Mouse (Mus musculus) midbrain, embryonic 14.5 days (tissue): ENCODE measurements around the gene Gm21885. TPM values are rescaled to one million over a fixed set of nuclear protein-coding genes. Genes with fewer than 3 reads are reported as not detected.

ENCODE experiments used
- ATAC-seq: fragments of 200-750 bp; cut with Nextera tagmentation; 2 replicates; pipeline ENCODE4 v1.8.0; 2017; ENCODE audit warnings: moderate number of reproducible peaks, moderate library complexity; ENCODE audit not compliant: low FRiP score, low TSS enrichment
- DNase-seq: peaks from one replicate; pipeline ENCODE4 v3.0.0-alpha.2; 2015
- H3K27ac ChIP-seq: fragments of 300-500 bp; sonication (generic); replicated peaks from 2 replicates; pipeline ENCODE4 v1.5.1; 2014; ENCODE audit warnings: mild to moderate bottlenecking, low read depth, low read length, moderate library complexity
- H3K27me3 ChIP-seq: fragments of 300-500 bp; sonication (generic); 2 replicates; pipeline ENCODE4 v1.6.1; 2014; ENCODE audit warnings: low read length, control low read depth, mixed read lengths; ENCODE audit not compliant: control insufficient read depth, insufficient read depth
- H3K36me3 ChIP-seq: fragments of 300-500 bp; sonication (generic); 2 replicates; pipeline ENCODE4 v1.6.1; 2014; ENCODE audit warnings: low read length, control low read depth; ENCODE audit not compliant: control insufficient read depth, insufficient read depth
- H3K4me1 ChIP-seq: fragments of 300-500 bp; sonication (generic); 2 replicates; pipeline ENCODE4 v1.6.1; 2014; ENCODE audit warnings: mild to moderate bottlenecking, antibody characterized with exemption, low read length, control low read depth; ENCODE audit not compliant: control insufficient read depth, insufficient read depth
- H3K4me2 ChIP-seq: fragments of 300-500 bp; sonication (generic); 2 replicates; pipeline ENCODE4 v1.6.1; 2014; ENCODE audit warnings: mild to moderate bottlenecking, low read length, moderate library complexity
- H3K4me3 ChIP-seq: fragments of 300-500 bp; sonication (generic); replicated peaks from 2 replicates; pipeline ENCODE4 v1.5.1; 2014; ENCODE audit warnings: low read depth, low read length
- H3K9ac ChIP-seq: fragments of 300-500 bp; sonication (generic); replicated peaks from 2 replicates; pipeline ENCODE4 v1.6.1; 2014; ENCODE audit warnings: mild to moderate bottlenecking, low read length, moderate library complexity
- H3K9me3 ChIP-seq: fragments of 300-500 bp; sonication (generic); 2 replicates; pipeline ENCODE4 v1.6.1; 2016; ENCODE audit warnings: low read length, control low read depth, mixed read lengths; ENCODE audit not compliant: control insufficient read depth
- WGBS: fragments of 180-500 bp; shearing (Covaris S2); extraction: QIAGEN DNeasy Blood & Tissue Kit; methylation state at CpG from one replicate; pipeline ENCODE4 v1.1.7; 2014; 5-methylcytosine and 5-hydroxymethylcytosine counted together
- polyA plus RNA-seq: library from polyadenylated mRNA; unstranded; fragments of >200 nt; fragmentation: Nextera tagmentation; extraction: Ambion mirVana; gene quantifications from 2 replicates; pipeline ENCODE4 v1.2.1, GENCODE M21; 2014

Gene Gm21885
- polyA plus RNA-seq, 1 experiment from 2014 or later = 0.57 TPM

- WGBS = 33% methylated on average over 15 of the region's 15 CpGs
- Histone ChIP-seq H3K27ac (no peak overlapping the region), H3K36me3 (no peaks in the 10 kb centered on the region), H3K27me3 (no peaks in the 10 kb centered on the region), H3K4me2 (peak overlapping the region; percentile 49), H3K9ac (no peak overlapping the region), H3K9me3 (no peaks in the 10 kb centered on the region), H3K4me1 (peaks cover 26% of the 10 kb centered on the region), H3K4me3 (no peak overlapping the region)
- peak; percentile 29 for DNase-seq
- ATAC-seq = no peak
Measured at GRCm38 (mm10) chr11:94243422-94244180, 38.1 kb upstream of the Gm21885 start.

- H3K27ac ChIP-seq = no peak overlapping the region
- WGBS = 40% methylated on average over 9 of the region's 9 CpGs
- DNase-seq = peak; percentile 53
Measured at GRCm38 (mm10) chr11:94244385-94244784, 37.3 kb upstream of the Gm21885 start.

GRCm38 (mm10) chr11:94245955-94246788 is 35.5 kb upstream of the Gm21885 start, which contains the start of gene Wfikkn2:
Gene Wfikkn2 (minus strand): TSS chr11:94246005.
- H3K4me2 ChIP-seq = no peak within 1 kb of the TSS
- no peaks in the 10 kb centered on the region for H3K36me3 ChIP-seq
- ATAC-seq = peak; percentile 86
- H3K9ac ChIP-seq = no peak within 1 kb of the TSS; the same call in 1 of the 2 replicates
- DNase-seq = peak; percentile 73
- H3K27me3 ChIP-seq = no peaks in the 10 kb centered on the region
- H3K27ac ChIP-seq = peak within 1 kb of the TSS; percentile 64
- no peak within 1 kb of the TSS for H3K4me3 ChIP-seq
- H3K4me1 ChIP-seq = peaks cover 26% of the 10 kb centered on the region
- no peaks in the 10 kb centered on the region for H3K9me3 ChIP-seq
- 38% methylated on average over 17 of the region's 17 CpGs for WGBS

More at GRCm38 (mm10) chr11:94244385-94244784, 37.3 kb upstream of the Gm21885 start:
- no peaks in the 10 kb centered on the region for H3K36me3 ChIP-seq
- peaks cover 26% of the 10 kb centered on the region for H3K4me1 ChIP-seq
- H3K9ac ChIP-seq = no peak overlapping the region
- H3K9me3 ChIP-seq = no peaks in the 10 kb centered on the region
- no peak overlapping the region for H3K4me3 ChIP-seq
- no peaks in the 10 kb centered on the region for H3K27me3 ChIP-seq
- H3K4me2 ChIP-seq = no peak overlapping the region
- ATAC-seq = no peak

GRCm38 (mm10) chr11:94246789-94247061 is 34.9 kb upstream of the Gm21885 start:
- no peaks in the 10 kb centered on the region for H3K36me3 ChIP-seq
- peak overlapping the region; percentile 52; the same call in 1 of the 2 replicates for H3K27ac ChIP-seq
- H3K4me2 ChIP-seq = no peak overlapping the region
- H3K4me3 ChIP-seq = no peak overlapping the region
- ATAC-seq = no peak
- no peak overlapping the region; the same call in 1 of the 2 replicates for H3K9ac ChIP-seq
- DNase-seq = no peak
- H3K9me3 ChIP-seq = no peaks in the 10 kb centered on the region
- peaks cover 26% of the 10 kb centered on the region for H3K4me1 ChIP-seq
- WGBS = 57% methylated on average over 8 of the region's 8 CpGs
- H3K27me3 ChIP-seq = no peaks in the 10 kb centered on the region

GRCm38 (mm10) chr11:94253156-94253555 is 28.5 kb upstream of the Gm21885 start:
- Histone ChIP-seq H3K27me3 (no peaks in the 10 kb centered on the region), H3K9me3 (no peaks in the 10 kb centered on the region), H3K27ac (no peak overlapping the region), H3K36me3 (no peaks in the 10 kb centered on the region), H3K4me1 (no peaks in the 10 kb centered on the region), H3K4me3 (no peak overlapping the region), H3K4me2 (no peak overlapping the region), H3K9ac (no peak overlapping the region)
- 87% methylated on average over 9 of the region's 9 CpGs for WGBS
- ATAC-seq = no peak
- no peak for DNase-seq

GRCm38 (mm10) chr11:94253691-94254090 is 28.0 kb upstream of the Gm21885 start:
- Histone ChIP-seq H3K27me3 (no peaks in the 10 kb centered on the region), H3K4me1 (no peaks in the 10 kb centered on the region), H3K9ac (no peak overlapping the region), H3K4me3 (no peak overlapping the region), H3K4me2 (no peak overlapping the region), H3K9me3 (no peaks in the 10 kb centered on the region), H3K27ac (no peak overlapping the region), H3K36me3 (no peaks in the 10 kb centered on the region)
- DNase-seq (no peak), ATAC-seq (no peak)
- WGBS = 90% methylated on average over 10 of the region's 10 CpGs

- no peaks in the 10 kb centered on the region for H3K27me3 ChIP-seq
- no peak overlapping the region for H3K4me3 ChIP-seq
- H3K9me3 ChIP-seq = no peaks in the 10 kb centered on the region
- no peaks in the 10 kb centered on the region for H3K4me1 ChIP-seq
- peak; percentile 14 for DNase-seq
- H3K27ac ChIP-seq = no peak overlapping the region
- H3K4me2 ChIP-seq = no peak overlapping the region
- no peak for ATAC-seq
- H3K36me3 ChIP-seq = no peaks in the 10 kb centered on the region
- 65% methylated on average over 5 of the region's 5 CpGs for WGBS
- no peak overlapping the region for H3K9ac ChIP-seq
Measured at GRCm38 (mm10) chr11:94255733-94256132, 25.9 kb upstream of the Gm21885 start.

GRCm38 (mm10) chr11:94257987-94258386 is 23.7 kb upstream of the Gm21885 start:
- H3K27me3 ChIP-seq = no peaks in the 10 kb centered on the region
- WGBS = 75% methylated on average over 14 of the region's 14 CpGs
- H3K9me3 ChIP-seq = no peaks in the 10 kb centered on the region
- ATAC-seq (no peak), DNase-seq (peak; percentile 10)
- no peak overlapping the region for H3K4me2 ChIP-seq
- H3K4me3 ChIP-seq = no peak overlapping the region
- H3K4me1 ChIP-seq = no peaks in the 10 kb centered on the region
- no peaks in the 10 kb centered on the region for H3K36me3 ChIP-seq
- no peak overlapping the region for H3K27ac ChIP-seq
- H3K9ac ChIP-seq = no peak overlapping the region
